Mouse (Mus musculus) mouse embryonic stem cell (cell line): ENCODE data around the gene Fubp3.

Experiments
- in situ Hi-C, 2 experiments: fragments of 300-500 bp; cut with MboI; formaldehyde crosslinking; loops; 1 replicate in 1 of 2; 3 replicates in 1 of 2; pipeline ENCODE4 v1.14.3; 2019 to 2020; ENCODE audit warnings: low sequenced_read_pairs in 2 of 2, low pct_unique_long_range_greater_than_20kb in 1 of 2, mixed read lengths in 1 of 2; ENCODE audit not compliant: unreplicated experiment in 1 of 2

Fubp3 gene

GRCm38 (mm10) chr2:31612627-31613026, 40.2 kb downstream of the Fubp3 start:
- in situ Hi-C loops, result no loop called here

- in situ Hi-C loops, result no loop called here
Measured at GRCm38 (mm10) chr2:31613781-31614180, 41.3 kb downstream of the Fubp3 start.

GRCm38 (mm10) chr2:31618484-31619161, 46.2 kb downstream of the Fubp3 start:
- in situ Hi-C loops, result no loop called here

DNA sequence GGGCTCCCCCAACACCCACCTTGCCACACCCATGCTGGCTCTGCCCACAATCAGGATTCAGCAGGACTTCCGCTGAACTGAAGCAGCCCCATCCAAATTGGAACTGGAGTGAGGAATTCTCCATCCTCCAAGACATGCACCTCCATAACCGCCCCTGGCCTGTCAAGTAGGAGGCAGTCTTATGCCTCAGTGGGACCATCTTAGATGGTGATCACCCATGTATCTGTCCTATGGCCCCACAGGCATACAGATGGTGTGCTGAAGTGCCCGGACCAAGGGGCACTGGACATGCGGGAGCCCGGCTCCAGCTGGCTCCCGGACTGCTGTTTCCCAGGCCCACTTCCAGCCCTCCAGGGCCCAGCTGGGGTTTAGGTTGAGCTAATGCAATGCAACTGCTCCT, 46.8 kb downstream of the Fubp3 start:
- in situ Hi-C loops, result no loop called here

DNA sequence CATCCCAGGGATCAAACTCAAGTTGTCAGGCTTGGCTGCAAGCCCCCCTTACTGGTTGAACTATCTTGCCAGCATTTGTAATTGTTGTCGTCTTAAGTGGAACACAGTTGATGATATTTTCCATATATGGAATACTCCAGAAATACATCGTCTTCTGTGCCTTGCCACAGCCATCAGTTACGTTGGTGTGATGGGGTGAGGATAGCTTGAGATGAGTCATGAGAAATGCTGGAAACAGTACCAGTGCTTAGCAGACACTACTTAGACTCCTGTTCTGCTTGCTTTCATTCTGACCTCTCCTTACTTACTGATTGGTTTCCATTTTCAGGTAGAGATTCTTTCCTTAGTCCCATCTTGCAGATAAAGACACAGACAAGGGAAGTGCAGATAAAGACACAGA, 61.1 kb downstream of the Fubp3 start:
- in situ Hi-C loops, result loop anchor here in 1 of 2 experiments (25.0 kb wide), 1 partner anchor 2004 kb away; the partner anchor contains the start of gene Lmx1b

DNA sequence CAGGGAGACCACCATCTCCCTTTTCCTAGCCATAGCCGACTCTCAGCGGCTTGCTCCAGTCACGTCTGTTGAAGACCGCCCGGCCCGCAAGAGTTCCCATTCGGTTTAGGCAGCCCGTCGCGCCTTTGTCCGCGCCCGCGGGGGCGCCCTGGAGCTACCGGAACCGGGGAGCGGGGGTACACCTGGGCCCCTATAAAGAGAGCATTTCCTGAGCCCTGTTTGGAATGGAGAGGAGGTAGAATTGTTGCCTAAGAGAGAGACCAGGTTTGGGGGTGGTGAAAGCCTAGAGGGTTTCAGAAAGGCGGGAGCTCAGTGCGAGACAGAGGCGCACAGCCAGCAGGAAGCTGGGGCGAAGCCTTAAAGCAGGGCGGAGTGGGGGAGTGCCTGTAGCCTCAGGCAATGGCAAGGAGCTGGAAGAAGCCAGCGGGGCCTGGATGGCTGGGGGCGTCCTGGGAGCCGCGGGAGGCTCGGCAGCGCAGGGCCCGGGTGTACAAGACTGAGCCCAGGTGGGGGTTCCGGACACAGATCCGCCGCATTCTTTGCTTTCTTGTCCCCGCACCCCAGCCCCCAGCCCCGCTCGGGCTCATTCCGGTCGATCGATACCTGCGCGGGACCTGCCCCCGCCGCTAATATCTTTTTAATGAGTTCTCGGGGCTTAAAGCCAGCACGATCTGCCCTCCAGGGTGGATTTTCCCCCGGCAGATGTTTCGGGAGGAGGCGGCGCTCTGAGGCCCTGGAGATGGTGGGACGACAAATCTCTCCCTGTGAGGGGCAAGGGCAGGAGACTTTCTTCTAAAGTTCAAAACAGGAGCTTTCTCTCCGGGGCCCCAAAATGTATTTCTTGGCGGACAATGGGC, 63.1 kb downstream of the Fubp3 start:
- in situ Hi-C loops, result loop anchor here in 1 of 2 experiments (25.0 kb wide), 1 partner anchor 2002 kb away; the partner anchor contains the start of gene Lmx1b

DNA sequence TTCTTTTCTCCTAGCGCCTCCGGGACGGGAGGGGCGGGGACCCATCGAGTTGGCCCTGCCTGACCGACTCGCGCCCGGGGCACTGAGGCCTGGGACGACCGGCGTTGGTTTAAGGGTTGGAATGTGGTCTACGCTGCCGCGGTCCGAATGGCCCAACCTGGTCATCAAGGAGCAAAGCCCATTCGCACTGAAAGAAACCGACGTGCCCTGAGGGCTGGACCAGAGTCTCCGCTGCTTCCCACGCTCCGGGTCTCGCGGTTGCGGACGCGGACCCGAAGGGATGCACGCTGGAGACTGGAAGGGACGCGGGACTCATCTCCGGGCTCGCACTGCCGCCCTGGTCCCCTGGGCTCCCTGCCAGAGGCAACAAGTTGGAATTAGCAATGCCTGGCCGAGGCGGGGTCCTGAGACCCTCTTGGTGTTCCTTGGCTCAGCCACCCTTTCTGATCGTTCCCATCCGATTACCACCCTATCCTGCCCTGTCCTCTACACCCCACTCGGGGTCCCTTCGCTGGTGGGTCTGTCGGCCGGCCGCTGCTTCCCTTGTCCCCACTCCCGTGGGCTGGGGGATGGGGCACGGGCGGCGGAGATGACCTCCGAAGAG, 63.8 kb downstream of the Fubp3 start:
- in situ Hi-C loops, result loop anchor here in 1 of 2 experiments (25.0 kb wide), 1 partner anchor 2001 kb away; the partner anchor contains the start of gene Lmx1b

GRCm38 (mm10) chr2:31636742-31637141, 64.3 kb downstream of the Fubp3 start:
- in situ Hi-C loops, result loop anchor here in 1 of 2 experiments (25.0 kb wide), 1 partner anchor 2001 kb away; the partner anchor contains the start of gene Lmx1b

DNA sequence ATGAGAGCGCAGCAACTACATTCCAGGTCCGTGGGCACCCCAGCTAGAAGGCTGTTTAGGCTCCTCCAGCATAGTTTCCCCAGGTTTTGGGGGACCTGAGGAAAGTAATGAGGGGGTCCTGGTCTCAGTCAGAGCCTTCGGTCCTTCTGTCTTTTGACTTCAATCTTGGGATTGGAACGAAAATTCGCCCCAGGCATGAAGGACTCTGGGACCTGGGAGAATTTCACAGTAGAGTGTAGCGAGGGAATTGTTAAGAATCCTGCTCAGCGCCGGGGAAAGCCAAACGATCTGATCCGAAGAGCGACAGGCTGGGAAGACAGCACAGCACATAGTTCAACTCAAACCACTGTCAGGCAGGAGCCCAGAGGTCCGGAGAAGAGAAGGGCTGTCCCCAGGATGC, 64.9 kb downstream of the Fubp3 start:
- in situ Hi-C loops, result loop anchor here in 1 of 2 experiments (25.0 kb wide), 1 partner anchor 2000 kb away; the partner anchor contains the start of gene Lmx1b

DNA sequence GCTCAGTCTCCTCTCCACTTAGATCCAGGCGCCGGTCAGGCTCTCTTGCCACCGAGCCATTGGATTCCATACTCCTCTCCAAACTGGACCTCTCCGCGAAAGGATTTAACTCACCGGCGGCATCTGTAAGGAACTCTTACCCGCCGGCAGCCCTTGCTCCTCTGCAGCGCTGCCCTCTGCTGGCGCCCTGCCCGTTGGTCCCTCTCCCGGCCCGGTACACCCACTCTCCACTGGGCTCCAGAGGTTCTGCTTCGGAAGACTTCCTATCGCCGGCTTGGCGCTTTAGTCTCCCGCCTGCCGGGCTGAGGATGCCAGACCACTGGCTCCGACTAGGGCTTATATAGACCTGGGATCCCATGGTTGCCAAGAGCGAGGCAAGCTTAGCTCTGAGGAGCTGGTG, 65.4 kb downstream of the Fubp3 start:
- in situ Hi-C loops, result loop anchor here in 1 of 2 experiments (25.0 kb wide), 1 partner anchor 1999 kb away; the partner anchor contains the start of gene Lmx1b

- in situ Hi-C loops, result loop anchor here in 1 of 2 experiments (25.0 kb wide), 1 partner anchor 1998 kb away; the partner anchor contains the start of gene Lmx1b
Measured at GRCm38 (mm10) chr2:31638581-31639465, 66.4 kb downstream of the Fubp3 start.

DNA sequence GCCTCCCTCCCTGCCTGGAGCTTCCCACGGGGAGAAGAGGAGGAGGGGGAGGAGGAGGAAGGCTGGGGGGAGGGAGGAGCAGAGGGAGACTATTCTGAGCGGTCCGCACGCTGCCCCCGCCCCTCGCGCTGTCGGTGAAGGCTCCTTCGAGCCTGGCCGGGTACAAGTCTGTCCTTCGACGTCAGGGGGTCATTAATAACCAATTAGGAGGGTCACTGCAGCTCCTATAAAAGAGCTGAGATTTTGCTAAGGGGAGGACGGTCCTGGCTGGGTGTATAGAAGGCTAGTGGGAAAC, 67.0 kb downstream of the Fubp3 start:
- in situ Hi-C loops, result loop anchor here in 1 of 2 experiments (25.0 kb wide), 1 partner anchor 1998 kb away; the partner anchor contains the start of gene Lmx1b

GRCm38 (mm10) chr2:31639901-31640608, 67.6 kb downstream of the Fubp3 start, which contains the start of gene Prdm12:
Prdm12 (plus strand) TSS chr2:31640037.
- in situ Hi-C loops, result loop anchor here in 1 of 2 experiments (25.0 kb wide), 1 partner anchor 1997 kb away; the partner anchor contains the start of gene Lmx1b

- in situ Hi-C loops, result loop anchor here in 1 of 2 experiments (25.0 kb wide), 1 partner anchor 1996 kb away; the partner anchor contains the start of gene Lmx1b
Measured at GRCm38 (mm10) chr2:31640609-31641507, 68.4 kb downstream of the Fubp3 start.

- in situ Hi-C loops, result loop anchor here in 1 of 2 experiments (25.0 kb wide), 1 partner anchor 1996 kb away; the partner anchor contains the start of gene Lmx1b
Measured at GRCm38 (mm10) chr2:31641508-31641830, 69.0 kb downstream of the Fubp3 start.

GRCm38 (mm10) chr2:31641929-31642328, 69.5 kb downstream of the Fubp3 start:
- in situ Hi-C loops, result loop anchor here in 1 of 2 experiments (25.0 kb wide), 1 partner anchor 1995 kb away; the partner anchor contains the start of gene Lmx1b
